Mouse (Mus musculus) testis, adult 2 months (tissue): ENCODE measurements around the gene Ear1.
"Not testable (repeated sequence)": the region's sequence is repeated elsewhere in the genome, so short reads cannot be mapped to it uniquely, and the experiment has no call there.

ENCODE experiments used
- CTCF ChIP-seq: fragments of 200-500 bp; IDR thresholded peaks from 2 replicates; pipeline ENCODE4 v1.5.1; 2012; ENCODE audit warnings: low read depth, mild to moderate bottlenecking, inconsistent platforms, low read length, moderate library complexity; ENCODE audit not compliant: control insufficient read depth, insufficient read depth, insufficient replicate concordance
- POLR2A ChIP-seq: fragments of 200-500 bp; IDR thresholded peaks from 2 replicates; pipeline ENCODE4 v1.6.1; 2012; ENCODE audit warnings: low read depth, mild to moderate bottlenecking, inconsistent platforms, low read length, moderate library complexity; ENCODE audit not compliant: control insufficient read depth

- not testable (repeated sequence) for TF ChIP-seq CTCF, POLR2A
Observed at GRCm38 (mm10) chr14:43875417-43875816, at the start of gene Ear1.
